Mouse (Mus musculus): Measurements from ENCODE around the gene Trhr2. TPM values are rescaled to one million over a fixed set of nuclear protein-coding genes. Genes with fewer than 3 reads are reported as not detected.

Gene Trhr2
- polyA plus RNA-seq, 1 experiment, result 0.10 TPM

GRCm38 (mm10) chr8:122322126-122322525 is 38.4 kb downstream of the Trhr2 start:
- H3K27me3 ChIP-seq (ENCODE audit: control insufficient read depth, insufficient read depth, low read length), result no peaks in the 10 kb centered on the region
- peaks cover 13% of the 10 kb centered on the region for H3K4me1 ChIP-seq (ENCODE audit: control insufficient read depth, insufficient read depth, low read length)
- no peaks in the 10 kb centered on the region for H3K36me3 ChIP-seq (ENCODE audit: control insufficient read depth, insufficient read depth, low read length)
- no peak overlapping the region for H3K4me3 ChIP-seq (ENCODE audit: control insufficient read depth, low read depth, low read length)
- H3K27ac ChIP-seq (ENCODE audit: control insufficient read depth, insufficient read depth, low read depth, low read length), result no peak overlapping the region
- TF ChIP-seq CTCF (IDR thresholded peaks at IDR 0.05; ENCODE audit: control insufficient read depth, insufficient read depth, insufficient replicate concordance, low read depth, low read length) (no peak), POLR2A (IDR thresholded peaks at IDR 0.05; ENCODE audit: control insufficient read depth, low read depth, low read length) (no peak)

- Histone ChIP-seq H3K4me1 (ENCODE audit: control insufficient read depth, insufficient read depth, low read length) (peaks cover 13% of the 10 kb centered on the region), H3K36me3 (ENCODE audit: control insufficient read depth, insufficient read depth, low read length) (no peaks in the 10 kb centered on the region), H3K27me3 (ENCODE audit: control insufficient read depth, insufficient read depth, low read length) (no peaks in the 10 kb centered on the region), H3K4me3 (ENCODE audit: control insufficient read depth, low read depth, low read length) (no peak overlapping the region), H3K27ac (ENCODE audit: control insufficient read depth, insufficient read depth, low read depth, low read length) (no peak overlapping the region)
- TF ChIP-seq CTCF (IDR thresholded peaks at IDR 0.05; ENCODE audit: control insufficient read depth, insufficient read depth, insufficient replicate concordance, low read depth, low read length) (no peak), POLR2A (IDR thresholded peaks at IDR 0.05; ENCODE audit: control insufficient read depth, low read depth, low read length) (no peak)
Observed at GRCm38 (mm10) chr8:122321455-122321921, 39.1 kb downstream of the Trhr2 start.

- no peak for TF ChIP-seq CTCF (IDR thresholded peaks at IDR 0.05; ENCODE audit: control insufficient read depth, insufficient read depth, insufficient replicate concordance, low read depth, low read length)
- TF ChIP-seq POLR2A (IDR thresholded peaks at IDR 0.05; ENCODE audit: control insufficient read depth, low read depth, low read length), result no peak
- peaks cover 13% of the 10 kb centered on the region for H3K4me1 ChIP-seq (ENCODE audit: control insufficient read depth, insufficient read depth, low read length)
- no peak overlapping the region for H3K4me3 ChIP-seq (ENCODE audit: control insufficient read depth, low read depth, low read length)
- no peaks in the 10 kb centered on the region for H3K36me3 ChIP-seq (ENCODE audit: control insufficient read depth, insufficient read depth, low read length)
- H3K27me3 ChIP-seq (ENCODE audit: control insufficient read depth, insufficient read depth, low read length), result no peaks in the 10 kb centered on the region
- H3K27ac ChIP-seq (ENCODE audit: control insufficient read depth, insufficient read depth, low read depth, low read length), result no peak overlapping the region
Observed at GRCm38 (mm10) chr8:122320541-122320940, 40.0 kb downstream of the Trhr2 start.

- peaks cover 13% of the 10 kb centered on the region for H3K4me1 ChIP-seq (ENCODE audit: control insufficient read depth, insufficient read depth, low read length)
Observed at GRCm38 (mm10) chr8:122319708-122320075, 40.9 kb downstream of the Trhr2 start.

GRCm38 (mm10) chr8:122319045-122319707 is 41.4 kb downstream of the Trhr2 start:
- Histone ChIP-seq H3K27ac (ENCODE audit: control insufficient read depth, insufficient read depth, low read depth, low read length) (no peak overlapping the region), H3K4me1 (ENCODE audit: control insufficient read depth, insufficient read depth, low read length) (peaks cover 7% of the 10 kb centered on the region), H3K36me3 (ENCODE audit: control insufficient read depth, insufficient read depth, low read length) (no peaks in the 10 kb centered on the region), H3K27me3 (ENCODE audit: control insufficient read depth, insufficient read depth, low read length) (no peaks in the 10 kb centered on the region), H3K4me3 (ENCODE audit: control insufficient read depth, low read depth, low read length) (no peak overlapping the region)
- no peak for TF ChIP-seq POLR2A (IDR thresholded peaks at IDR 0.05; ENCODE audit: control insufficient read depth, low read depth, low read length)
- no peak for TF ChIP-seq CTCF (IDR thresholded peaks at IDR 0.05; ENCODE audit: control insufficient read depth, insufficient read depth, insufficient replicate concordance, low read depth, low read length)

More at GRCm38 (mm10) chr8:122319708-122320075, 40.9 kb downstream of the Trhr2 start:
- TF ChIP-seq POLR2A (IDR thresholded peaks at IDR 0.05; ENCODE audit: control insufficient read depth, low read depth, low read length) (no peak), CTCF (IDR thresholded peaks at IDR 0.05; ENCODE audit: control insufficient read depth, insufficient read depth, insufficient replicate concordance, low read depth, low read length) (no peak)
- H3K4me3 ChIP-seq (ENCODE audit: control insufficient read depth, low read depth, low read length), result no peak overlapping the region
- no peaks in the 10 kb centered on the region for H3K27me3 ChIP-seq (ENCODE audit: control insufficient read depth, insufficient read depth, low read length)
- no peak overlapping the region for H3K27ac ChIP-seq (ENCODE audit: control insufficient read depth, insufficient read depth, low read depth, low read length)
- no peaks in the 10 kb centered on the region for H3K36me3 ChIP-seq (ENCODE audit: control insufficient read depth, insufficient read depth, low read length)

GRCm38 (mm10) chr8:122317918-122318475 is 42.5 kb downstream of the Trhr2 start:
- Histone ChIP-seq H3K27ac (ENCODE audit: control insufficient read depth, insufficient read depth, low read depth, low read length) (no peak overlapping the region), H3K4me1 (ENCODE audit: control insufficient read depth, insufficient read depth, low read length) (no peaks in the 10 kb centered on the region; the same call in 1 of the 2 replicates), H3K36me3 (ENCODE audit: control insufficient read depth, insufficient read depth, low read length) (no peaks in the 10 kb centered on the region), H3K4me3 (ENCODE audit: control insufficient read depth, low read depth, low read length) (no peak overlapping the region), H3K27me3 (ENCODE audit: control insufficient read depth, insufficient read depth, low read length) (no peaks in the 10 kb centered on the region)
- TF ChIP-seq CTCF (IDR thresholded peaks at IDR 0.05; ENCODE audit: control insufficient read depth, insufficient read depth, insufficient replicate concordance, low read depth, low read length) (no peak), POLR2A (IDR thresholded peaks at IDR 0.05; ENCODE audit: control insufficient read depth, low read depth, low read length) (no peak)

- Histone ChIP-seq H3K4me3 (ENCODE audit: control insufficient read depth, low read depth, low read length) (no peak overlapping the region), H3K27me3 (ENCODE audit: control insufficient read depth, insufficient read depth, low read length) (no peaks in the 10 kb centered on the region), H3K36me3 (ENCODE audit: control insufficient read depth, insufficient read depth, low read length) (no peaks in the 10 kb centered on the region), H3K4me1 (ENCODE audit: control insufficient read depth, insufficient read depth, low read length) (no peaks in the 10 kb centered on the region), H3K27ac (ENCODE audit: control insufficient read depth, insufficient read depth, low read depth, low read length) (no peak overlapping the region)
- TF ChIP-seq CTCF (IDR thresholded peaks at IDR 0.05; ENCODE audit: control insufficient read depth, insufficient read depth, insufficient replicate concordance, low read depth, low read length), result no peak
- TF ChIP-seq POLR2A (IDR thresholded peaks at IDR 0.05; ENCODE audit: control insufficient read depth, low read depth, low read length), result no peak
Observed at GRCm38 (mm10) chr8:122316402-122316801, 44.1 kb downstream of the Trhr2 start.
